Mouse (Mus musculus) thymus, adult 2 months (tissue): ENCODE measurements around the gene Tpsg1.

ENCODE experiments used
- CTCF ChIP-seq: fragments of 200-500 bp; IDR thresholded peaks from 2 replicates; pipeline ENCODE4 v1.5.1; 2012; ENCODE audit warnings: mild to moderate bottlenecking, control low read depth, low read length, moderate library complexity, borderline replicate concordance; ENCODE audit not compliant: control insufficient read depth, poor library complexity, insufficient read depth; ENCODE audit errors: extremely low read depth
- POLR2A ChIP-seq: fragments of 200-500 bp; IDR thresholded peaks from 2 replicates; pipeline ENCODE4 v1.6.1; 2012; ENCODE audit warnings: mild to moderate bottlenecking, low read length, control low read depth, moderate library complexity; ENCODE audit not compliant: control insufficient read depth, poor library complexity, insufficient read depth; ENCODE audit errors: extremely low read depth

GRCm38 (mm10) chr17:25407352-25407751, 38.3 kb downstream of the Tpsg1 start:
- TF ChIP-seq CTCF (no peak), POLR2A (no peak)
